Mouse (Mus musculus): ENCODE measurements around the gene Atl2. TPM values are rescaled to one million over a fixed set of nuclear protein-coding genes. Genes with fewer than 3 reads are reported as not detected.

Atl2 gene
- polyA plus RNA-seq, 1 experiment: 6.4 TPM

DNA sequence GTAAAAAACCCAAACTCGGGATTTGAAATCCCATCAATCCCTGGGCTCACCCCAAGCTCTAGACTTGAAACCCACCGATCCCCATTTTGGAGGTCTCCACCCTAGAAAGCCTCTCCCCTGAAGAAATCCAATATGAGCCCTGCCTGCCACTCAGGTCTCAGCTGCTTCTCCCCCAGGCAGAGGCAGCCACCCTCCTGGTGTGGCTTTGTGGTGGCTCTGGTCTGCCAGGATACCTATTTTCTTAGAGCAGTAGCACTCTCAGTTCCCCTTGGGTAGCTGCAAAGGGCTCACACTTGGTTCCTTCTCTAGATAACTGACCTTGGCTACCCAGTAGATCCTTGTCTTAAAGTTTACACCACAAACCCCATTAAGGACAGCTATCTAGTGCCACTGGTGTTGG, 31.2 kb upstream of the Atl2 start:
- H3K4me1 ChIP-seq (ENCODE audit: control insufficient read depth, insufficient read depth, insufficient read length): peaks cover 4% of the 10 kb centered on the region
- DNase-seq (ENCODE audit: low read depth in 1 of 2, low spot score in 2 of 2): no peak
- H3K36me3 ChIP-seq (ENCODE audit: control insufficient read depth, insufficient read depth, low read length): no peaks in the 10 kb centered on the region
- H3K27me3 ChIP-seq (ENCODE audit: control insufficient read depth, insufficient read depth, low read length): no peaks in the 10 kb centered on the region
- TF ChIP-seq POLR2A (IDR thresholded peaks at IDR 0.05; ENCODE audit: low read depth, low read length) (no peak), CTCF (IDR thresholded peaks at IDR 0.05; ENCODE audit: extremely low read depth, insufficient read depth, insufficient read length, insufficient replicate concordance) (no peak)
- H3K4me3 ChIP-seq (ENCODE audit: extremely low read depth, insufficient read depth, insufficient read length): no peak overlapping the region
- no peak overlapping the region for H3K27ac ChIP-seq (ENCODE audit: insufficient read depth, low read length)
- 77% methylated on average over 2 of the region's 2 CpGs for WGBS

DNA sequence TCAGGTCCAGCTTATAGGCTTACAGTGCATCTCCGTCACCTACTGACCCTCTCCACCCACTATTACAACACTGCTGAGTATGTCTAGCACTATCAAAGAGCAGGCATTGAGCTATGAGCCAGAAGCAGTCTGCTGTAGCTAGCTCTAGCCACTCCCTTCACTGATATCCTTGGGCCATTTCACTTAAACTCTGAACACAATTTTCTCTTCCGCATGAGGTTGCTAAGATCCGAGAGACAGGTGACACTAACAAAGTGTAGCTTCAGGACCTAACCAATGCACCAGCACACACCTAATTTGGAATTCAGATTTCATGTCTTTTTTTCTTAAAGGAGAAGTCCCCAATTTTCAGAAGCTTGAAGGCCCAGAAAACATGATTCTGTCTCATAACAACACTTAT, 30.6 kb upstream of the Atl2 start:
- Histone ChIP-seq H3K4me3 (ENCODE audit: extremely low read depth, insufficient read depth, insufficient read length) (no peak overlapping the region), H3K36me3 (ENCODE audit: control insufficient read depth, insufficient read depth, low read length) (no peaks in the 10 kb centered on the region), H3K27ac (ENCODE audit: insufficient read depth, low read length) (no peak overlapping the region), H3K4me1 (ENCODE audit: control insufficient read depth, insufficient read depth, insufficient read length) (peaks cover 4% of the 10 kb centered on the region), H3K27me3 (ENCODE audit: control insufficient read depth, insufficient read depth, low read length) (no peaks in the 10 kb centered on the region)
- 73% methylated on average over 3 of the region's 3 CpGs for WGBS
- TF ChIP-seq POLR2A (IDR thresholded peaks at IDR 0.05; ENCODE audit: low read depth, low read length) (no peak), CTCF (IDR thresholded peaks at IDR 0.05; ENCODE audit: extremely low read depth, insufficient read depth, insufficient read length, insufficient replicate concordance) (no peak)
- DNase-seq (ENCODE audit: low read depth in 1 of 2, low spot score in 2 of 2): no peak

DNA sequence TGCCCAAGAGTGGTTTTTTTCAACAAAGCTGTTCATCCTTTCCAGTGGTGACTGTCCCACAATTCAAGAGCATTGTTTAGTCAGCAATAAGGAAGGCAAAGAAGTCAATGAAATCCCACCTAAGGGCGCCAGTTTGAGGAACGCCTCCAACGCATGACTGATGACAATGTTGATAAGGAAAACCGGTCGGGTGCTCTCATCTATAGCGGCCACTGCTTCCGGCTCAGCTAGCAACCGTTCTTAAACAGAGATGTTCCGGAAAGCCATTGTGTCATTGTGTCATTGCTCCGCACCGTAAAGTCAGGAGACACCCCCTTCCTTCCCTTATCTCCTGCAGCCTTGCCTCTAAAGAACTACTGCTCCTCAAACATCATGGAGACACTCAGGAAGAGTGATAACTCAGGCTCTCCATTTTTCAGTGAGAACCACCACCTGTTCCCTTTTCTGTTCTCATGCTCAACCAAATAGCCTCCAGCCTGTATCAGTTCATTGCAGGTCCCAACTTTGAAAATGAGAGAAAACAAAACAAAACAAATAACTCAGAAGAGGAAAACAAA, 30.0 kb upstream of the Atl2 start:
- Histone ChIP-seq H3K36me3 (ENCODE audit: control insufficient read depth, insufficient read depth, low read length) (no peaks in the 10 kb centered on the region), H3K4me3 (ENCODE audit: extremely low read depth, insufficient read depth, insufficient read length) (no peak overlapping the region), H3K27ac (ENCODE audit: insufficient read depth, low read length) (no peak overlapping the region), H3K27me3 (ENCODE audit: control insufficient read depth, insufficient read depth, low read length) (no peaks in the 10 kb centered on the region), H3K4me1 (ENCODE audit: control insufficient read depth, insufficient read depth, insufficient read length) (peaks cover 4% of the 10 kb centered on the region)
- WGBS: 76% methylated on average over 11 of the region's 11 CpGs
- no peak for DNase-seq (ENCODE audit: low read depth in 1 of 2, low spot score in 2 of 2)
- TF ChIP-seq CTCF (IDR thresholded peaks at IDR 0.05; ENCODE audit: extremely low read depth, insufficient read depth, insufficient read length, insufficient replicate concordance) (no peak), POLR2A (IDR thresholded peaks at IDR 0.05; ENCODE audit: low read depth, low read length) (no peak)

DNA sequence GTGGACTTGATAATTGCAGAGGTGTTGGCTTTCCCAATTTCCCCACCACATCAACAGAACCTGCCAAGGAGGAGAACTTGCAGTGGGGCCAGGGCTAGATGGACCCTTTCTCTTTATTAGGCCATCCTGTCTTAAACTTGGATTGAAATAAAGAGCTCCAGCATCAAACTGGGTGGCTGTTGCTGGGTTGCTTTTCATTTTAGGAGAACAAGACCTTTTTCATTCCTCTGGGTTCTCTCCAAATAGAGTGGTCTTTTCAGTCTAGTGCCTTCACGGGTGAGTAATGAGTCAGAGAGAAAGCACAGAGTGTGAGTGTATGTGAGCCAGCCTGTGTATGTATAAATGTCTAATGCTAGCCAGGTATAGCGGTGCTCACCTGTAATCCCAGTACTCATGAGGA, 24.4 kb upstream of the Atl2 start:
- no peaks in the 10 kb centered on the region for H3K27me3 ChIP-seq (ENCODE audit: control insufficient read depth, insufficient read depth, low read length)
- WGBS: 87% methylated on average over 2 of the region's 2 CpGs
- no peak for TF ChIP-seq CTCF (IDR thresholded peaks at IDR 0.05; ENCODE audit: extremely low read depth, insufficient read depth, insufficient read length, insufficient replicate concordance)
- no peak for TF ChIP-seq POLR2A (IDR thresholded peaks at IDR 0.05; ENCODE audit: low read depth, low read length)
- DNase-seq (ENCODE audit: low read depth in 1 of 2, low spot score in 2 of 2): no peak
- no peaks in the 10 kb centered on the region for H3K36me3 ChIP-seq (ENCODE audit: control insufficient read depth, insufficient read depth, low read length)
- H3K4me1 ChIP-seq (ENCODE audit: control insufficient read depth, insufficient read depth, insufficient read length): peaks cover 4% of the 10 kb centered on the region; the same call in 1 of the 2 replicates
- H3K27ac ChIP-seq (ENCODE audit: insufficient read depth, low read length): no peak overlapping the region
- H3K4me3 ChIP-seq (ENCODE audit: extremely low read depth, insufficient read depth, insufficient read length): no peak overlapping the region

DNA sequence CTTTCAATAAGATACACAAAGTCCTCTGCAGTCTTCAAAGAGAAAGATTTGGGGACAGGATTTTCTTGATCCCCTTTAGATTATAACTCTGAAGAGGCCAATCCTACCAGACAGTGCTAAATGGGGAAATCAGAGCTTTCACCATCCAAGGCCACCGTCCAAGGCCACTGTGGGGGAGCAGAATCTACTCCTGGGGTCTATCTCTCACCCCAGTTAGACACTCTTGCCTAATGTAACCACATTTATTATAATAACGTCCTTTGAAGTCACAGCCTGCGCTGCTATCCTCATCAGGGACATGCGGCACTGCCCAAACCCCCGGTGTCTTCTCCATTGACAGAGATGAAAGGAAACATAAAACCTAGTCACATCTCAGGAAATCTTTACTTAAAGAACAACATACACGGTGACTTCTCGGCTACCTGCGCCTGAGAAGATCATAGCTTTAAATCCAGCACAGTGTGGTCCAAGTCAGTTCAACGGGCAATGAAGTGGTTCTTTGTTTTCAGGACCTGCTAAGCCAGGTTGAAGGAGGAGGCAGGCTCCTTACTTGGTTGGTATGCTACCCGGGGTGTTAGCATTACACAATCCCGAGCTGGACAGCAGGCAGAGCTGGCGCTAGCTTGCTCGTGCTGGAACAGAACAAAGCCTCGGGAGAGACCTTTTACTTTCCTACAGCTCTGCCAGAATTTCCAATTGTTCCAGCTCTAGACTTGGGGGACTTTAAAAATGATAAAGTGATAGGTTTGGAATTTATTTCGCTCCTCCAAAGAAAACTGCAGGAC, 23.8 kb upstream of the Atl2 start:
- TF ChIP-seq CTCF (IDR thresholded peaks at IDR 0.05; ENCODE audit: extremely low read depth, insufficient read depth, insufficient read length, insufficient replicate concordance) (no peak), POLR2A (IDR thresholded peaks at IDR 0.05; ENCODE audit: low read depth, low read length) (no peak)
- no peaks in the 10 kb centered on the region for H3K36me3 ChIP-seq (ENCODE audit: control insufficient read depth, insufficient read depth, low read length)
- H3K4me1 ChIP-seq (ENCODE audit: control insufficient read depth, insufficient read depth, insufficient read length): peaks cover 4% of the 10 kb centered on the region; the same call in 1 of the 2 replicates
- no peak overlapping the region for H3K27ac ChIP-seq (ENCODE audit: insufficient read depth, low read length)
- no peak for DNase-seq (ENCODE audit: low read depth in 1 of 2, low spot score in 2 of 2)
- 86% methylated on average over 15 of the region's 15 CpGs for WGBS
- H3K27me3 ChIP-seq (ENCODE audit: control insufficient read depth, insufficient read depth, low read length): no peaks in the 10 kb centered on the region
- no peak overlapping the region for H3K4me3 ChIP-seq (ENCODE audit: extremely low read depth, insufficient read depth, insufficient read length)

DNA sequence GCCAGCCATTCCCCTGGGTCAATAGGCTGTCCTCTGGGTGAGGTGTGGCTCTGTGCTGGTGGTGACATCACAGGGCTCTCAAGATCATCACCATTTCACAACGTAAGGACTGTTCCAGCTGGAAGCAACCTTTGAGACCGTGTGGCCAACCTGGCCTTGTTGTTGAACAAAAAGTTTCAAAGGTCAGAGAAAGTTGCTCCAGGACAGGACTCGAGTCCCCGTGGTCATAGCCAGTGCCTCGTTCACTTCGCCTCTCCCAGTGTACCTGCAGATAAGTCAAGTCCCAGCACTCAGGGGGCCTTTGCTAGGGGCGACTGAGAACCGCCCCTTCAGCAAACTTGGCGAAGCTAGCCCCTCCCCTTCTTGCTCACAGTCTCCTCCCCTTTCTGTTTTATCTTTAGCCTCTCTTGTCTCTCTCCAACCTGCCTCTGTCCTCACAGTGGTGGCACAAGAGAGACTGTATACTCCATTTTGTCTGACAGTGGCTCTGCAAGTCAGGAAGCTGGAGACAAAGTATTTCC, 22.6 kb upstream of the Atl2 start:
- 63% methylated on average over 9 of the region's 9 CpGs for WGBS
- Histone ChIP-seq H3K4me3 (ENCODE audit: extremely low read depth, insufficient read depth, insufficient read length) (no peak overlapping the region), H3K36me3 (ENCODE audit: control insufficient read depth, insufficient read depth, low read length) (no peaks in the 10 kb centered on the region), H3K27ac (ENCODE audit: insufficient read depth, low read length) (no peak overlapping the region), H3K4me1 (ENCODE audit: control insufficient read depth, insufficient read depth, insufficient read length) (peaks cover 4% of the 10 kb centered on the region), H3K27me3 (ENCODE audit: control insufficient read depth, insufficient read depth, low read length) (no peaks in the 10 kb centered on the region)
- TF ChIP-seq POLR2A (IDR thresholded peaks at IDR 0.05; ENCODE audit: low read depth, low read length) (no peak), CTCF (IDR thresholded peaks at IDR 0.05; ENCODE audit: extremely low read depth, insufficient read depth, insufficient read length, insufficient replicate concordance) (no peak)
- no peak for DNase-seq (ENCODE audit: low read depth in 1 of 2, low spot score in 2 of 2)

DNA sequence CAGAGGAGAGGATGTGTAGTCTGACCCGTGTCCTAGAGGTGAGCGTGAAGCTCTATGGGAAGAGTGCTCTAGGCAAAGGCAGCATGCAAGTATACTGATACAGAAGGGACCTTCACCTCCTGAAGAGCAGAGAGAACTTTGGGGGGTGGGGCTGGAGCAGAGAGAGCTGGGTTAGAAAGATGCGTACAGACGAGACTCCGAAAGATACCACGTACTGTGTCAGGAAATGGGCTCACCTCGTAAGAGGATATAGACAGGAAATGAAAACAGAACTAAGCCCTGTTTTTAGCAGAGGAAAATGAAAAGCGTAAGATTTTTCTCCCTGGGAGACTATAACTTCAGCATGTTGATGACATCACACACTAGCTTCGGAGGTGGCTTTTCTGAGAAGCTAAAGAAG, 21.1 kb upstream of the Atl2 start:
- peaks cover 4% of the 10 kb centered on the region for H3K4me1 ChIP-seq (ENCODE audit: control insufficient read depth, insufficient read depth, insufficient read length)
- TF ChIP-seq CTCF (IDR thresholded peaks at IDR 0.05; ENCODE audit: extremely low read depth, insufficient read depth, insufficient read length, insufficient replicate concordance) (no peak), POLR2A (IDR thresholded peaks at IDR 0.05; ENCODE audit: low read depth, low read length) (no peak)
- H3K4me3 ChIP-seq (ENCODE audit: extremely low read depth, insufficient read depth, insufficient read length): no peak overlapping the region
- 15% methylated on average over 9 of the region's 9 CpGs for WGBS
- no peak overlapping the region for H3K27ac ChIP-seq (ENCODE audit: insufficient read depth, low read length)
- H3K36me3 ChIP-seq (ENCODE audit: control insufficient read depth, insufficient read depth, low read length): no peaks in the 10 kb centered on the region
- DNase-seq (ENCODE audit: low read depth in 1 of 2, low spot score in 2 of 2): no peak
- no peaks in the 10 kb centered on the region for H3K27me3 ChIP-seq (ENCODE audit: control insufficient read depth, insufficient read depth, low read length)
